Mouse (Mus musculus) layer of hippocampus, adult 11-12 months (tissue): ENCODE measurements around the gene Ciz1.

Source experiments
- DNase-seq: peaks from one replicate; pipeline ENCODE4 v3.0.0; 2022; ENCODE audit warnings: low spot score

Gene Ciz1

DNA sequence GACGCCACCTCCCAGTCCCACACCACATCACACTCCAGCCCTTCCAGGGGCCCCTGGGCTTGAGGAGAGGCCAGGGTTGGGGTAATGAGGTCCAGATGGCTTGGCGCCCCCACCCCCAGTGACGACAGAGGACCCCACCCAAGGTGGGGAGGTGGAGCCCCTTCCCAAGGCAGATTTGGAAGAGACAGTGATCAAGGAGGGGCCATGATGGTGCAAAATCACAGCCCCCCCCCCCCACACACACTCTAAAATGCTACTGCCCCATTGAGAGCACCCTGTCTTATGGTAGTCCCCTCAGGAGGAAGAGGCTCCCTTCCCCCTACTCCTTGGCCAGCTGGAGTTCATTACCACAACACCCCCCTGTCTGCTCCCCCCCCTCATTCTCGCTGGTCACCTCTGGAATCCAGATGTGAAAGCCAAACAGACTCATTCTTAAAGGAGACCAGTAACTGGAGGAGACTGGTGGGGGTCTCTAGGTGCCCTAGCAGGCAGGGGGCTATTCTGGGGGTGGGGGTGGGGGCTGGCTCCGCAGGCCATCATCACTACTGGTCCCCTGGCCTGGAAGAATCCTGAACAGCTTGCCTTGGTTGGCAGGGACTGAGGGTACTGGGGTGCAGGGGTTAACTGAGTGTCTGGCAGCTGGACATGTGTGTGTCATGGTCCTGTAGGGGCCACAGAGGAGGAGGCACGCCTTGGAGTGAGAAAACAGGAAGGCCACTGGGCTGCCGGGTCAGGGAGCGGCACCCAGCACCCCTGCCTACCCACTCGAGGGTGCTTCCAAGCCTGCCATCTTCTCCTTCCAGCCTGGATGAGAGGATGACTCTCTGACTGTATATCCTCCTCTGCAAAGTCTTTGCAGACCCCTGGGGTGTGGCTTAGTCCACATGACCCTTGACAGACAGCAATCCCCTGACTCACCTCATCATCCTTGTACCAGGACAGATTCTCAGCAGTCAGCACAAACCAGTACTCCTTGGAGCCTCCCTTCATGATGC, 32.2 kb upstream of the Ciz1 start:
- no peak for DNase-seq

DNA sequence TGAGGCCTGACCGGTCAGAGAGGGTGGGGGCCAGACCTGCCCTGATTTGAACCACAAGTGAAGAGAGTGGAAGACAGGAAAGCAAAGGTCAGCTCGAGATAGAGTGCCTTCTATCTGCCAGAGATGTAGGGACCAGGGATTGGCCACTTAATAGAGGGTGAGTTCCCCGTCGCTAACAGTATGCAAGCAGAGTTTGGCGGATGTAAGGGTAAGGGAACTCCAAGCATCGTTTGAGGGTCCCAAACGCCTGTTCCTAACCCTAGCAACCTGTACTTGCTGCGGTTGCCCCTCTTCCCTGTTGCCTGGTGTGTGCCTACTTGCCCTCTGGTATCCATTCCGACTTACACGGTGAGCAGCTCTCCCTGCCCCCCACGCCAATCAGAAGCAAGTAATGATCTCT, 31.4 kb upstream of the Ciz1 start:
- DNase-seq, result no peak

DNA sequence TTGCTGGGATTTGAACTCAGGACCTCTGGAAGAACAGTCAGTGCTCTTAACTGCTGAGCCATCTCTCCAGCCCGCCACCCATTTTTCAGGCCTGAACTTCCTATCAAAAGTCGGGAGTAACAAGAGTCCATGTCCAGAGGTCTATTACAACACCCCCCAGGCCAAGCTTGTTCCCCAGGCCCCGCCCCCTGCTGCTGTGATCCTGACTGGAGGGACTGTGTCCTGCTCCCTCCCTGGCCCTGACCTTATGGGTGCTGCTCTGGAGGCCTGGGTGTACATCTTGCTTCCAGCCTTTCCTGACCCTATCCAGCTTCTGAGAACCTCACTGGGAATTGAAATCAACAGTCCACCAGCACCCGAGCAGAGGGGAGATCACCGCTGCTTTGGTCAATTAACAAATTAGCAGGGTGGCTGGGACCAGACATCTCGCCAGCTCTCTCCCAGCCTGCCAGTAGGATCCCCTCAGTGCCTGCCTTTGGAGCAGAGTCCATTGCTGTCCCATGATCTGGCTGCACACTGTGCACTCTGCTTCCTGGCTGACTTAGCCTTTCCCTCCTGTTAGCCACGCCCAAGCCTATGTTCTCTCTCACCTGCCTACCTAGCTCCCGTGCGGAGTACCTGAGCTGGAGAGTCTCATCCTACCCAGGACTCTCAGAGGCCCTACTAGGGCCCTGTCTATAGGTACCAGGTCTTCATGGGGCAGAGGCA, 30.4 kb upstream of the Ciz1 start:
- no peak for DNase-seq

DNA sequence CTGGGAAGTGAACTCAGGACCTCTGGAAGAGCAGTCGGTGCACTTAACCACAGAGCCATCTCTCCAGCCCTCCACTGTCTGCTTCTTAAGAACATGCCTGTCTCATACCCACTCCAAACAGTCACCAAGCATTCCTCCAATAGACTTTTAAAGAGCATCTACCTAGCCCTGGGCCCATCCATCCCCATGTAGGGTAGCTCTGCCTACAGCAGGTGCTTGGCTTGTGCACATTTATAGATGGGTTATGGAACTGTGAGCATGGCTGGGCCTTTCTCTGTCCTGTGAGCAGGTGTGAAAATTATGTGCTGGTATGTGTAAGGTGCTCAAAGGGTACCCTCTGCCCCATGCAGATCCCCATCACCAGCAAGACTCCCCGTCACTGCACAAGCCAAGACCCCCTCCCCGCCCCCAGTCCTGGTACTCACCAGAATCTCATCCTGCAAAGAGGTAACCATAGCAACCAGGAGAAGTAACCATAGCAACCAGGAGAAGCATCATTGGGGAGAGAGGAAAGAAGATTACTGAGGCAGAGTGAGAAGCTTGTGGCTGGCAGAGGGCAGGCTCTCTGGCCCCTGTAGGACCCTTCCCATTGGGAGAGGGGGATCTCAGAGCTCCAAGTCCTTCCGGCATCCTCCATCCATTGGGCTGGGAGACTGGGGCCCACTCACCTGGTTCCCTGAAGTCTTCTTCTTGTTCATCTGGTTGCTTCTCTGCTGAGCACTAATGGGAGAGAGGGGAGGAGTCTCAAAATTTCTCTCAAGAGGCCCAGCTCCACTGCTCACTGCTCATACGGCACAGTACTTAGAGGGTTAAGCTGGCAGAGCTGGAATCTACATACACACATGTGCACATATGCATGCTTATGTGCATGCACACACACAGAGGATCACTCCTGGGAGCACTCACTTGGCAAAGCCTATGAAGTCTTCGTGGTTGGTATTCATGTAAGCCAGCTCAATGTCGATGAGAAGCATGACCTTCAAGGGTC, 29.1 kb upstream of the Ciz1 start:
- no peak for DNase-seq

DNA sequence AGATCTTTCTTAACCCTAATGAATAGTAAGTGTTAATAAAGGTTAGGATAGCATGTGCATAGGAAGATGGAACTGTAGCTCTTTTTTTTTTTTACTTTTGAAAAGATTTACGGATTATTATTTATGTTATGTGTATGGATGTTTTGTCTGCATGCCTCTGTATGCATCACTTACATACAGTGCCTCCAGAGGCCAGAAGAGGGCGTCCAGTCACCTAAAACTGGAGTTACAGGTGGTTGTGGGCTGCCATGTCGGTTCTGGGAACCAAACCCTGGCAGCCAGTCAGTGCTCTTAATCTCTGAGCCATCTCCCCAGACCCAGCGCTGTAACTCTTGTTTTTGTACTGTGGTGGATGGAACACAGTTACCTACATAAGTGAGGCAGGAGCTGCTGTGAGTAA, 27.8 kb upstream of the Ciz1 start:
- no peak for DNase-seq

DNA sequence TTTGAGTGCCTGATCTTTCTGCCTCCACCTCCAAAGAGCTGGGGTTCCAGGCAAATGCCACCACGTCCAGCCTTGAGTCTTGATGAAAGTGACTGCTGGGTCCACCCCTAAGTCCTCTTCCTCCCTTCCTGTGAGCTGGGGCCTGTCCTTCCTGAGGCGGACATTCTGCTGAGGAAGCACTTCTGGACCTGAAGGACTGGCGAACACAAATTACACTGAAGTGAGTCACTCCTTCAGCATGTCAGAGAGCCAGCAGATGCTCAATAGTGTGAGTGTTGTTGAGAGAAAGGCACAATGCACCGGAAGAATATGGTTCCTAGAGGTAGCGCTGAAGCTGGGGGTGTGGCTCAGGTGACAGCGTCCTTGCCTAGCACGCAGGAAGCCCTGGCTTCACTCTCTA, 26.8 kb upstream of the Ciz1 start:
- DNase-seq, result no peak

DNA sequence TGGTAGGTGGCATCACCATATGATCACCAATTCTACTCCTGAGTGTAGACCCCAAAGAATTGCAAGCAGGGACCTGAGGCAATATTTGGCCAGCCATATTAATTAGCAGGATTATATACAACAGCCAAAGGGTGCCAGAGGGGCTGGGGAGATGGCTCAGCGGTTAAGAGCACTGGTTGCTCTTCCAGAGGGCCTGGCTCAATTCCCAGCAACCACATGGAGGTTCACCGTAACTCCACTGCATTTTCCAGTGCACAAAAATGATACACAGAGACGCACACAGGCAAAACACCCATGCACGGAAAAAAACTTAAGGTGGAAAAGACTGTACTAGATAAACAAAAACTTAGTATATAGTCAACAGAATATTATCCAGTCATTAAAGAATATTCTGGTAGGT, 24.9 kb upstream of the Ciz1 start:
- no peak for DNase-seq

DNA sequence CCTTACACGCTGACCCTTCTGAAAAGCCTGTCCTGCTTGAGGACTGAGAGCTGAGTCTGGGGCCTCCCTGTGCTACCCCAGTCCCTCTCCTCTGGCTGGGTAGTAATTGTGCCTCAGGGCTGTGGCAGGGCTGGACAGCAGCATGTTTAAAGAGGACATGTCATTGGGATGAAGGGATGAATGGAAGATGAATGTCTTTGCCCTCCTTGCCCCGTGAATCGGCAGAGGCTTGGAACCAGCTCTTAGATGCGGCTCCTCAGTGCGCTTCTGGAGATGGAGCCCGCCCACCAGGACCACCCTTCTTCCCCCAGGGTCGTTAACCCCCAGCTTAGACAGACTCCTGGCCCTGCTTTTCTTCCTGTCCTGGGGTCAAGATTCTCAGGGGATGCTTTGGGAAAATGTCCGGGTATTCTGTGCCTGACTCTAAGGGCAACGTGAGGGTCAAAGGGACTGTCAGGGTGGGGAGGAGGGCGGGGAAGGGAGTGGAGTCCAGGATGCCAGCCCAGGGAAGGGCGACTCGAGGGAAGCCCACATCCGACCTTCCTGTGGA, 23.1 kb upstream of the Ciz1 start:
- no peak for DNase-seq

DNA sequence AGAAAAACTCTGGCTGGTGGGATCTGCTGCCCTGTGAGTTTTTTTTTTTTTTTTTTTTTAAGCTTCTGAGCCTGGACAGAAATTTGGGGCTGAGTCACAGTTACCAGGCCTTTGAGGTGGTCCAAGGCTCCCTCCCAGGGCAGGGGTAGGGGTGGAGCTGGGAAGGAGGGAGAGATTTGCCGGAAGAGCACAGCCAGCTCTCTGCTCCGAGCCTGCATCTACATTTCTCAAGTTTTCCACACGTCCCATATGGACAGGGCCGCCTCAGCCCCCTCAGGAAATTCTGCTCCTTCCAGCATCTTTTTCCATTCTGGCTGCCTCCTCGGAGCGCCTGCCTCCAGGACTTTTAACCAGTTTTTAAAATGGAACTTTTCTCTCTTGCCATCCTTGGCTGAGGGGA, 22.6 kb upstream of the Ciz1 start:
- no peak for DNase-seq

DNA sequence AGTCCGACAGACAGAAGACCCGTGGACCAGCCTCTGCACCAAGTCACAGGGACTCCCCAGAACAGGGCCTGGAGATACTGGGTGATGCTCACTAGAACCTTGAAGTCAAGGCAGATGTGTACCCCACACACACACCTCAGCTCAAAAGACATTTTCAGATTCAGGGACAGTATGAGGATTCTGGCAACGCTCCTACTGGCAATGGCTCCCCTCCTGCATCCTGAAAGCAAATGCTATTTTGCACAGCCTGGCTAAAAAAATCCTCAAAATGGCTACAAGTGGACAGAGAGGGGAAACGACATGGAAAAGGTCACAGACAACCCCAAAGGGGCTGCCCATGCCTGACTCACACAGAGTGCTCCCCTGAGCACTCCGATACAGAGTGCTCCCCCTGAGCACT, 20.0 kb upstream of the Ciz1 start:
- no peak for DNase-seq

DNA sequence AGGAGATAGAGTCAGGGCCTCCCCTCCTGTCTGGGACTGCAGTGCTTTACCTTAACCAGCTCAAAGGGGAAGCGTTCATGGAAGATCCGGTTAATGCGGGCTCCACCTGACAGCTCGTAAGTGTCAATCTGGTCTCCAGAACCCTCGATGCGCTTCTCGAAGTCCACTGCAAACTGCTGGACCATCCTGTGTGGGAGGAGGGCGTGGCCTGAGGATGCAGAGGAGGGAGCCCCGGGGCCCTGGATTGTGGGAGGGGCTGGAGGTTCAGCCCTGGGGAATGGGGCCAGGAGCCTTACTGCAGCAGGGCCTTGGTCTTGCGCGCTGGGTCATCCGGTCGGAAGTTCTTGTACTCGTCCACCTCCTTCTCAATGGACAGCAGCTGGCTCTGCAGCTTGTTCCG, 16.2 kb upstream of the Ciz1 start:
- no peak for DNase-seq

DNA sequence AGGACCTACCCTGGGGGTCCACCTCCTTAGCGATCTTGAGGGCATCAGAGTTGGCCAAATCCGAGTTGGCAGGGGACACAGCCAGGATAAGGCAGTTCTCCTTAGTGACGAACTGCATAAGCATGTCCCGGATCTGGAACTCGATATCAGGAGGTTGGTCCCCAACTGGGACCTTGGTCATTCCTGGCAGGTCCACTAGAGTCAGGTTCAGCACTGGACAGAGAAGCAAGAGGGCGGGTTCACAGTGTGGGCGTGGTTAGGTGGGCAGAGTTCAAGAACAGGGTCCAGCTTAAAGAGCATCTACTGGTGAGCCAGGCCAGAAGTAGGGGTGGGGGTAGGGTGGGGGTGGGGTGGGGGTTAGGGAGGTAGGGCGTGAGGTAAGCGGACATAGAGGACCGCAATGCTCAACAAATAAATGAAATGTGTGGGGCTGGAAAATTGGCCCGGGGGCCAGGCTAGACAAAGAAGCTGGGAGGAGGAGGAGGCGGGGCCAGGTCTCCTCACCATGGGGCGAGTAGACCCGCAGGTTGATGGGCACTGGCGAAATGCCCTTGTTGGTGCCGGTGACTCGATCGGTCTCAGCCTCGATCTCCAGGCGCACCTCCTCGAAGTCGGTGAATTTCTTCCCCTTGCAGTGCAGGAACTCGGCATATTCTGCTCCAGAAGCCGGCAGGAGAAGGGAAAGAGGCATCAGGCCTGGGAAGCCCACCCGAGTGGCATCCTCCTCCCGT, 12.1 kb upstream of the Ciz1 start:
- DNase-seq, result no peak

DNA sequence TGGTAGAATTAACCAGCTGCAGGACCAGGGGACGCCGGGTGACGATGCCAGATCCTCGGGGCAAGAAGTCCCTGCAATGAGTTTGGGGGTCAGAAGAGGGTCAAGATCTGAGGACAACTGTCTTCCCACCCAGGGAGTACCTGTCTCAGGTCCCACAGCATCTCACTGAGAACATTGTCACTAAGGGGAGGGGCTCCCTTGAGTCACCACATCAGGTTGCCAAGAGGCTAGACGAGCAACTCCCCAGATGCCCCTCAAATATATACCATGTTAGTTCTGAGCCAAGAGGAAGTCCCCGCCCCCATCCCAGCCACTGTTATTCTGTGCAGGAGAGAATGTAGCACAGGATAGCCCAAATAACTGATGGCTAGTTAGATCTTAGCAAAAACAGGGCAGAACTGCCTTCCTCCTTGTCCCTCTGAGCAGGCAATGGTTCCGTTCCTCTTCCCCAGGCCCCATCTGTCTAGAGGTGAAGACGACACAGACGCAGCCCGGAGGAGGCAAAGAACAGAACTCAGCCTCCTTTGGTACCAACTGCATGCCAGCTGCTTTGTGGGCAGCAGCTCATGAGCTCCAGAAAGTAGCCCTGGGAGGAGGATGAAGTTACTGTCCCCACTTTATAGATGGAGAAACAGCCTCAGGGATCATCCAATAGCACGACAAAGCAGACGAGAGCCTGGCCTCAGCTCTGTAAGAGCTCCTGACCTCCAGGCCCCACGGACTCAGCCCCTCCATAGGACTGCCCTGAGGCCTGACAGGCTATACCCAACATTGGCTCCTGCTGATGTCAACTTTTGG, 11.1 kb upstream of the Ciz1 start:
- peak; percentile 59 for DNase-seq

DNA sequence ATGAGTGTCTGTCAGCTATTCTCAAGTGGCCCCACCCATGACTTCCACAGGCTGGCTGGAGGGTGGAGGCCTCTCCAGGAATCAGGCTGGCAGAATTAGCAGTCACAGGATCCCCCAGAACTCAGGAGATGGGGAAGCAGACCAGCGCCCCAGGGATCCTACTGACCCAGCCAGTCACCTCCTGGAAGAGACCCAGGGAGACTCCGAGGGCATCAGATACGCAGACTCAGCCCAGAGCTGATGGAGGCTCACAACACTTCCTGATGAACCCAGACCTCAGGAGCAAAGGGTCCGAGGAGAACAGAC, 10.5 kb upstream of the Ciz1 start:
- DNase-seq, result no peak

DNA sequence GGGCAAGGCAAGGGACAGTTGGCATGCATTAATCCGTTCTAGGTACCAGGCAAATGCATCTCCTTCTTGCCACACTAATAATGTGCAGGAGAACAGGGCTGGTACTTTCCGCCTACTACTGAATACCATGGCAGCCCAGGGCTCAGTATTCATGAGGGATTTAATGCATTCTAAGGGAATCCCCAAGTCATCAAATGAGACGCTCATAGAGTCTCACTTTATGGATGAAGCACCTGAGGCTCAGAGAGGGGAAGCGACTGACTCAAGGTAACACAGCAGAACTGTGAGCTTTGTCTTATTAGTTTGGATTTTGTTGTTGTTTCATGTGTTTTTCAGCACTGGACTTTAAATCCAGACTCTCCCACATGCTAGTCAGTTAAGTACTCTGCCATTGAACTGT, 10.1 kb upstream of the Ciz1 start:
- no peak for DNase-seq

DNA sequence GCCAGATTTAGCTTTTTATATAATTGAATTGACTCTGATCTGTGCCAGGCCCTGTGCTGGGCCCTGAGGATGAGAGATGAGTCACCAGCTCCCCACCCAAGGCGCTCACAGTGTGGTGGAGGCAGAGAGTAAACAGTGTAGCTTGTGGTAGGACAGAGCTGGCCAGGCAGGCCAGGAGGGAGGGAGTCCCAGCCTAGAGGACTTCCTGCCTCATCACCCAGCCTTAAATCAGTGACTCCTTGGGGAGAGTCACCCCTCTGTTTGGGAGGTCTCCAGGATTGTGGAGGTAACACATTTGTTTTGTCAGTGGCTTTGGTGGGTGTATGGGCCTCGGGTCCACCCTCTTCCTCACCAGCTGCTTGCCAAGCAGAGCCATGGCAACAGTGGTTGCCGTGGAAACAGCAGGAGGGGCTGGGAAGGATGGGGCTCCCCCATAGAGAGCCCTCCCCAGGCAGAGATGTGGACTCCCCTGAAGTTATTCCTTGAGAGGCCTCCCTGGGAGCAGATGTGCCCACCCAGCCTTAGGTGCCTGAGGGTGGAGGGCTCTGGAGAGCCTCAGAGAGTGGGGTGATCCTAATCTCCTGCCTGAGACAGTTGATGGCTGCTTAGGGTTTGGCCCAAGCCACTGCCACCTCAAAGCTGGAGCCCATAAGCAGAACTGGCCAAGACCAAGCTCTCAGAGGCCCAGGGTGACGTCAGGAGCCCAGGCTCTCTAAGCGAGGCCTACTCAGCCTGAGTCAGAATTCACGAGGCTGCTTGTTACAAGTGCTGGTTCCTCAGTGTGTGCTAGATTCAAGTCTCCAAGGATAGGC, 9.4 kb upstream of the Ciz1 start:
- peak; percentile 71 for DNase-seq

DNA sequence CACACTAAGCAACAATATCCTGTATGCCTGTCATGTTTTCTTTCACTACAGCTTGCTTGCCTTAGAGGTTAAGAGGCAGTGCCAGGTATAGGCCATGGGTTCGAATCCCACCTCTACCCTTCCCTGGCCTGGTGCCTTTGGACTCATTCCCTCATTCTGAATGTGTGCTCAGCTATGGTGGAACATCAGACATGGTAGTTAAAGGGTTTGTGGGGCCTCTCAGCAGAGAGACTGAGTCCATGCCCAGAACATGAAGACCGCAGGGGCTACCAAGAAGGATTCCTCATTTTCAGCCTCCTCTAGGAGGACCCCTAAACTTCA, 8.8 kb upstream of the Ciz1 start:
- no peak for DNase-seq

DNA sequence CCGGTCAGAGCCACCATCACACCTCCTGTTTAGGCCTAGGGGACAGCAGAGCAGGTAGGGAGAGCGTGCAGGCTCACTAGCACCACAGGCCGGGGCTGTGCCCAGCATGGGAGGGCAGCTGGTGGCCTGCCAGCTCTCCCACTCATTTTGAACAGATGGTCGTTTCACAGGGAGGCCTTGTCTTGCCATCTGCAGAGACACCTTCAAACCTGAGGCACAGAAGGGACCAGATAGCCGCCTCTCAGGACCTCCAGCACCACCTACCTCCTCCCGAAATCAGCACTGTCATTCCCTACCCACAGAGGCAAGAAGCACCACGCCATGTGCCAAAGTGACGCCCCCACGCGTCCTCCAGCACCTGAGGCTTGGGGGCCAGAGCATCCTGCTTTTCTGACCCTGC, 8.1 kb upstream of the Ciz1 start:
- no peak for DNase-seq

DNA sequence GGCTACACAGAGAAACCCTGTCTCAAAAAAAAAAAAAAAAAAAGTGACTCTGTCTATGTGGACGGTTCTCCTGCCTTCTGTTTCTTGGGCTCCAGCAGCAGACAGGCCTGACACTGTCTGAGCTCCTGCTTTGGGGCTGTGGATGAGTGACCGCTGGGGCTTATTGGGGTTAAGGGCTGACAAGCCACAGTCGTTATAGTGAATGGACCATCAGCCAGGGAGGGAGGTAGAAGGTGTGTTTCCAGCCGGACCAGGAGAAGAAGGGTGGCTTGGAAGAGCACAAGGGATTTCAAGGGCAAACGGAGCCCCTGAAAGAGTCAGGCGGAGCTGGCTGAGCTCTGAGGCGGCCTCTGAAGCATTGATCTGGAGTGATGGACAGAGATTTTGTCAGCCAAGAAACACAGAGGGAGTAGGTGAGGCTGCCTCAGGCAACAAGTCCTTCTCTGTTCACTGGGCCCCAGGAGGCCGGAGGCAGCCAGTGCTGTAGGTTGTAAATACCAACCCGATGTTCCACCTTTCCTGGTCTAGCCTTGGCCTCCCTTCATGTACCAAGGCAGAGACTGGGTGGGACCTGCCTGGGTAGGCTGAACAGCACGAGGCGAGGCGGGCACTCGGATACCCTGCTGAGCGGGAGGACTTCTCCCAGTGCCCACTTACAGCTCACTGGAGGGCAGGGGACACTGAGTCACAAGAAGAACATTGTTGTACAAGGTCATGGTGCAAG, 7.4 kb upstream of the Ciz1 start:
- DNase-seq, result no peak
